Mouse (Mus musculus) small intestine, adult 2 months (tissue): ENCODE measurements around the gene Kdm4a. TPM values are rescaled to one million over a fixed set of nuclear protein-coding genes. Genes with fewer than 3 reads are reported as not detected.

ENCODE experiments used
- H3K27ac ChIP-seq: fragments of 200-500 bp; 2 replicates; pipeline ENCODE4 v1.5.1; 2012; ENCODE audit warnings: low read depth, low read length, control low read depth, inconsistent platforms; ENCODE audit not compliant: insufficient read depth
- H3K27me3 ChIP-seq: fragments of 200-500 bp; 2 replicates; pipeline ENCODE4 v1.6.1; 2012; ENCODE audit warnings: mild to moderate bottlenecking, moderate library complexity, low read length, inconsistent platforms; ENCODE audit not compliant: control insufficient read depth, insufficient read depth
- H3K36me3 ChIP-seq: fragments of 200-500 bp; 2 replicates; pipeline ENCODE4 v1.6.1; 2012; ENCODE audit warnings: mild to moderate bottlenecking, low read length, control low read depth, inconsistent platforms; ENCODE audit not compliant: control insufficient read depth, insufficient read depth
- H3K4me1 ChIP-seq: fragments of 200-500 bp; 2 replicates; pipeline ENCODE4 v1.6.1; 2012; ENCODE audit warnings: low read length, inconsistent platforms, mixed read lengths; ENCODE audit not compliant: control insufficient read depth, insufficient read depth, insufficient read length
- H3K4me3 ChIP-seq: fragments of 200-500 bp; 2 replicates; pipeline ENCODE4 v1.5.1; 2012; ENCODE audit warnings: low read depth, mild to moderate bottlenecking, control low read depth, inconsistent platforms, low read length, moderate library complexity
- CTCF ChIP-seq: fragments of 200-500 bp; IDR thresholded peaks from 2 replicates; pipeline ENCODE4 v1.5.1; 2012; ENCODE audit warnings: low read depth, mild to moderate bottlenecking, control low read depth, inconsistent platforms, low read length, moderate library complexity, mixed read lengths; ENCODE audit not compliant: insufficient replicate concordance, insufficient read length; ENCODE audit errors: extremely low read depth
- POLR2A ChIP-seq: fragments of 200-500 bp; IDR thresholded peaks from 2 replicates; pipeline ENCODE4 v1.6.1; 2012; ENCODE audit warnings: low read depth, mild to moderate bottlenecking, control low read depth, inconsistent platforms, low read length, moderate library complexity
- WGBS: fragments of 180-500 bp; shearing (Covaris S2); methylation state at CpG from one replicate; pipeline ENCODE4 v1.1.7; 2018; 5-methylcytosine and 5-hydroxymethylcytosine counted together
- polyA plus RNA-seq: library from polyadenylated mRNA; depleted of rRNA; stranded (reverse); fragments of >200 nt; gene quantifications from 2 replicates; pipeline ENCODE4 v1.2.3, GENCODE M21; 2012

Kdm4a gene
- polyA plus RNA-seq, 1 experiment: 21.9 TPM

- TF ChIP-seq POLR2A (no peak), CTCF (no peak)
- Histone ChIP-seq H3K4me3 (peak overlapping the region; percentile 47), H3K4me1 (no peaks in the 10 kb centered on the region; the same call in 1 of the 2 replicates), H3K27me3 (no peaks in the 10 kb centered on the region), H3K36me3 (peaks cover 16% of the 10 kb centered on the region), H3K27ac (peak overlapping the region; percentile 59)
- 4% methylated on average over 17 of the region's 17 CpGs for WGBS
These were observed 648 bp upstream of the Kdm4a start for GRCm38 (mm10) chr4:118180301-118181080.

- peak overlapping the region; percentile 87 for H3K4me3 ChIP-seq
- H3K36me3 ChIP-seq: peaks cover 30% of the 10 kb centered on the region
- no peaks in the 10 kb centered on the region for H3K27me3 ChIP-seq
- H3K27ac ChIP-seq: peak overlapping the region; percentile 27; the same call in 1 of the 2 replicates
- no peak for TF ChIP-seq POLR2A
- TF ChIP-seq CTCF: no peak
- WGBS: under 1% methylated on average over 12 of the region's 12 CpGs
- H3K4me1 ChIP-seq: no peaks in the 10 kb centered on the region; the same call in 1 of the 2 replicates
These were observed 834 bp downstream of the Kdm4a start for GRCm38 (mm10) chr4:118178952-118179466.

GRCm38 (mm10) chr4:118172461-118172860 lies 7.4 kb downstream of the Kdm4a start:
- H3K27ac ChIP-seq: no peak overlapping the region
- H3K36me3 ChIP-seq: peaks cover 81% of the 10 kb centered on the region
- TF ChIP-seq POLR2A (no peak), CTCF (no peak)
- H3K4me3 ChIP-seq: no peak overlapping the region
- WGBS: 90% methylated on average over 12 of the region's 12 CpGs
- H3K4me1 ChIP-seq: no peaks in the 10 kb centered on the region
- H3K27me3 ChIP-seq: no peaks in the 10 kb centered on the region

- Histone ChIP-seq H3K36me3 (peaks cover 83% of the 10 kb centered on the region), H3K27me3 (no peaks in the 10 kb centered on the region), H3K27ac (no peak overlapping the region), H3K4me1 (no peaks in the 10 kb centered on the region), H3K4me3 (no peak overlapping the region)
- WGBS: 91% methylated on average over 9 of the region's 9 CpGs
- peak; percentile 61; the same call in 1 of the 2 replicates for TF ChIP-seq CTCF
- TF ChIP-seq POLR2A: no peak
These were observed 8.8 kb downstream of the Kdm4a start for GRCm38 (mm10) chr4:118171006-118171405.

GRCm38 (mm10) chr4:118162123-118162522 lies 17.7 kb downstream of the Kdm4a start:
- peaks cover 81% of the 10 kb centered on the region for H3K36me3 ChIP-seq

GRCm38 (mm10) chr4:118157666-118158065 lies 22.2 kb downstream of the Kdm4a start:
- no peak for TF ChIP-seq CTCF
- TF ChIP-seq POLR2A: no peak
- no peak overlapping the region for H3K27ac ChIP-seq
- H3K36me3 ChIP-seq: peaks cover 85% of the 10 kb centered on the region
- H3K27me3 ChIP-seq: no peaks in the 10 kb centered on the region
- no peak overlapping the region for H3K4me3 ChIP-seq
- no peaks in the 10 kb centered on the region; the same call in 1 of the 2 replicates for H3K4me1 ChIP-seq
- 91% methylated on average over 3 of the region's 3 CpGs for WGBS

More at GRCm38 (mm10) chr4:118162123-118162522, 17.7 kb downstream of the Kdm4a start:
- H3K27ac ChIP-seq: no peak overlapping the region
- no peak overlapping the region for H3K4me3 ChIP-seq
- no peaks in the 10 kb centered on the region for H3K27me3 ChIP-seq
- TF ChIP-seq POLR2A: no peak
- no peak for TF ChIP-seq CTCF
- H3K4me1 ChIP-seq: no peaks in the 10 kb centered on the region; the same call in 1 of the 2 replicates
- 90% methylated on average over 12 of the region's 12 CpGs for WGBS

GRCm38 (mm10) chr4:118156559-118156958 lies 23.3 kb downstream of the Kdm4a start:
- TF ChIP-seq POLR2A (no peak), CTCF (no peak)
- H3K4me3 ChIP-seq: no peak overlapping the region

More at GRCm38 (mm10) chr4:118156559-118156958, 23.3 kb downstream of the Kdm4a start:
- Histone ChIP-seq H3K27ac (no peak overlapping the region), H3K4me1 (no peaks in the 10 kb centered on the region), H3K27me3 (no peaks in the 10 kb centered on the region), H3K36me3 (peaks cover 83% of the 10 kb centered on the region)
- 91% methylated on average over 15 of the region's 15 CpGs for whole genome bisulfite sequencing
